Mouse (Mus musculus) limb, embryonic 11.5 days (tissue): ENCODE data around the gene 2700049A03Rik. TPM values are rescaled to one million over a fixed set of nuclear protein-coding genes. Genes with fewer than 3 reads are reported as not detected.
A peak's percentile ranks its signal among the peaks of the same experiment; 100 is the strongest.

ENCODE experiments used
- ATAC-seq: fragments of 200-750 bp; cut with Nextera tagmentation; 2 replicates; pipeline ENCODE4 v1.8.0; 2017; ENCODE audit warnings: low read depth; ENCODE audit not compliant: insufficient number of reproducible peaks, low FRiP score, low TSS enrichment
- DNase-seq: peaks from one replicate; pipeline ENCODE4 v3.0.0-alpha.2; 2015; ENCODE audit warnings: low spot score
- H3K27ac ChIP-seq: fragments of 300-500 bp; sonication (generic); replicated peaks from 2 replicates; pipeline ENCODE4 v1.5.1; 2014; ENCODE audit warnings: low read depth, mild to moderate bottlenecking, low read length
- H3K27me3 ChIP-seq: fragments of 300-500 bp; sonication (generic); 2 replicates; pipeline ENCODE4 v1.6.1; 2014; ENCODE audit warnings: mild to moderate bottlenecking, low read length, mixed read lengths; ENCODE audit not compliant: control insufficient read depth, insufficient read depth
- H3K36me3 ChIP-seq: fragments of 300-500 bp; sonication (generic); 2 replicates; pipeline ENCODE4 v1.6.1; 2014; ENCODE audit warnings: mild to moderate bottlenecking, low read length, moderate library complexity, mixed read lengths; ENCODE audit not compliant: control insufficient read depth, insufficient read depth
- H3K4me1 ChIP-seq: fragments of 300-500 bp; sonication (generic); 2 replicates; pipeline ENCODE4 v1.6.1; 2014; ENCODE audit warnings: low read length, mixed read lengths; ENCODE audit not compliant: control insufficient read depth, insufficient read depth
- H3K4me2 ChIP-seq: fragments of 300-500 bp; sonication (generic); 2 replicates; pipeline ENCODE4 v1.6.1; 2014; ENCODE audit warnings: low read depth, mild to moderate bottlenecking, moderate library complexity; ENCODE audit not compliant: severe bottlenecking
- H3K4me3 ChIP-seq: fragments of 300-500 bp; sonication (generic); 2 replicates; pipeline ENCODE4 v1.5.1; 2014; ENCODE audit warnings: low read depth, low read length
- H3K9ac ChIP-seq: fragments of 300-500 bp; sonication (generic); 2 replicates; pipeline ENCODE4 v1.6.1; 2014; ENCODE audit warnings: mild to moderate bottlenecking, low read length
- H3K9me3 ChIP-seq: fragments of 300-500 bp; sonication (generic); 2 replicates; pipeline ENCODE4 v1.6.1; 2016; ENCODE audit warnings: low read length; ENCODE audit not compliant: control insufficient read depth
- WGBS: fragments of 180-500 bp; shearing (Covaris S2); extraction: QIAGEN DNeasy Blood & Tissue Kit; methylation state at CpG from one replicate; pipeline ENCODE4 v1.1.7; 2014; 5-methylcytosine and 5-hydroxymethylcytosine counted together
- polyA plus RNA-seq: library from polyadenylated mRNA; unstranded; fragments of >200 nt; fragmentation: Nextera tagmentation; extraction: Ambion mirVana; gene quantifications from 2 replicates; pipeline ENCODE4 v1.2.1, GENCODE M21; 2014

Gene 2700049A03Rik
- polyA plus RNA-seq, 1 experiment from 2014 or later, result 23.5 TPM

DNA sequence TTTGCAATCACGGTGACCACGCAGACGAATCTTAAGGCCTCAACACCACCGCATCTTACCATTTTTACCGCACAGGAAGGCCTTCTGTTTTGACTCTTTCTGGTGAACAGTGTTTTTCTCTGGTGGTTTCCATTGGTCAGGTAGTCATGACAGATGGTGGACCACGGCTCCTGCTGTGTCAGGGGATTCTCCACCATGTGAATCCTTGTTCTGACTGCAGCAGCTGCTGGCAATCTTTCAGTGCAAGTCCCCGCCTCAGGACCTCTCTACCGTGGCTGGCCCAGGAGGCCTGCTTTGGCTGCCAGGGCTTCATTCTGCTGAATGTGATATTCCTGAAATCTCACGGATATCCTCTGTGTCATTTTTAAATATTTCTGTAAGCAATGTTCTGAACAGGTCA, 13.4 kb upstream of the 2700049A03Rik start:
- no peak for ATAC-seq
- WGBS, result 91% methylated on average over 9 of the region's 9 CpGs

DNA sequence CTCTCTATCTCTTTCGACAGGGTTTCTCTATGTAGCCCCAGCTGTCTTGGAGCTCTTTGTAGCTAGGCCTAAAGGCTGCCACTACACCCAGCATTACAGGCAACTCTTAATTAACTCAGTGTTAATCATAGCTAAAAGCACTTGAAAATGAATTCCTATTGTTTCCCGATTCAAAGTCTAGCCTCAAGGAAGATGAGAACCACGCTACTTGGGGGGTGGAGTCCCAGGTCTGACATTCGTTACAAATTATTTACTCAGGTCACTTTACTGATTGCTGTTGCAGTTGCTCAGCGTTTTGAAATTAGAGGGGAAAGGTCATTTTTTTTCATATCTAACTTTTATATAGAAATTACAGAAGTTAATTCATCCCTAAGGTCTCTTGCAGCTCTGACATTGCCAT, 1.1 kb upstream of the 2700049A03Rik start:
- DNase-seq (no peak), ATAC-seq (no peak)
- H3K9me3 ChIP-seq, result no peaks in the 10 kb centered on the region
- H3K27me3 ChIP-seq, result no peaks in the 10 kb centered on the region
- H3K4me2 ChIP-seq, result peak overlapping the region; percentile 64; the same call in 1 of the 2 replicates
- no peaks in the 10 kb centered on the region for H3K4me1 ChIP-seq
- H3K9ac ChIP-seq, result no peak overlapping the region
- WGBS, result 27% methylated on average over 5 of the region's 5 CpGs
- no peak overlapping the region for H3K27ac ChIP-seq
- peaks cover 12% of the 10 kb centered on the region for H3K36me3 ChIP-seq
- peak overlapping the region; percentile 58; the same call in 1 of the 2 replicates for H3K4me3 ChIP-seq

More for the DNA sequence above, 13.4 kb upstream of the 2700049A03Rik start:
- no peak for DNase-seq
- Histone ChIP-seq H3K27me3 (no peaks in the 10 kb centered on the region), H3K27ac (no peak overlapping the region), H3K9me3 (no peaks in the 10 kb centered on the region), H3K36me3 (peaks cover 12% of the 10 kb centered on the region; the same call in 1 of the 2 replicates), H3K4me3 (no peak overlapping the region), H3K4me1 (no peaks in the 10 kb centered on the region), H3K9ac (no peak overlapping the region), H3K4me2 (no peak overlapping the region)

DNA sequence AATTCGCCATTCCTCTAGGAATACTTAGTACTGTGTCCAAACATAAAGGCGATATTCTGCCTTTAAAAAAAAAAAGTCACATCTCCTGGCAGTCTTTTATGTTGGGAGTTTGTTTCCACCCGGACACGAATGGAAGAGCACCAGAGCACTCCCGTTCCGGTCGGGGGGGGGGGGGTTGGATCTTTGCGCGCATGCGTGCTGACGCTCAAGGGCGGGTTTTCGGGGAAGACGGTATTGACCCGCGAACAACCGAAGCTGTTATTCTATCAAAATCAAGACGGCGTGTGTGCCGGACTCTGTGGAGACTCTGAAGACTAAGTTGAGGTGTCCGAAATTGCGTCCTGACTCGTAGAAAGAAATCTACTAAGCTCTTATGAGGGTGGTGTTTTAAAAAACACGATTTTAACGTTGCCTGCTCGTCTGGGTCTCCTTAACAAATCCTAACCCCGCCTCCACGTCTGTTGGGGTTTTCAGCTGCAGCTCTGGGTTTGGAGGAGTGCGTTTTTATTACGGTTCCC, 385 bp downstream of the 2700049A03Rik start:
- peak overlapping the region; percentile 43; the same call in 1 of the 2 replicates for H3K27ac ChIP-seq
- H3K36me3 ChIP-seq, result peaks cover 15% of the 10 kb centered on the region
- ATAC-seq (peak; percentile 80; the same call in 1 of the 2 replicates), DNase-seq (peak; percentile 94)
- no peaks in the 10 kb centered on the region for H3K9me3 ChIP-seq
- H3K4me3 ChIP-seq, result peak overlapping the region; percentile 58
- peak overlapping the region; percentile 64 for H3K4me2 ChIP-seq
- under 1% methylated on average over 30 of the region's 30 CpGs for WGBS
- H3K27me3 ChIP-seq, result no peaks in the 10 kb centered on the region
- H3K9ac ChIP-seq, result peak overlapping the region; percentile 63
- no peaks in the 10 kb centered on the region for H3K4me1 ChIP-seq

- WGBS, result 6% methylated on average over 11 of the region's 11 CpGs
These were observed 1.0 kb downstream of the 2700049A03Rik start for GRCm38 (mm10) chr12:71137686-71138085.

GRCm38 (mm10) chr12:71139258-71139828, 2.7 kb downstream of the 2700049A03Rik start:
- Histone ChIP-seq H3K9me3 (no peaks in the 10 kb centered on the region), H3K27me3 (no peaks in the 10 kb centered on the region), H3K4me3 (no peak overlapping the region), H3K4me2 (no peak overlapping the region), H3K9ac (no peak overlapping the region), H3K27ac (no peak overlapping the region), H3K36me3 (peaks cover 12% of the 10 kb centered on the region), H3K4me1 (no peaks in the 10 kb centered on the region)
- WGBS, result 85% methylated on average over 5 of the region's 5 CpGs
- no peak for ATAC-seq
- no peak for DNase-seq

More at GRCm38 (mm10) chr12:71137686-71138085, 1.0 kb downstream of the 2700049A03Rik start:
- H3K4me3 ChIP-seq, result peak overlapping the region; percentile 58
- peak overlapping the region; percentile 62 for H3K9ac ChIP-seq
- ATAC-seq (no peak), DNase-seq (no peak)
- H3K27me3 ChIP-seq, result no peaks in the 10 kb centered on the region
- no peak overlapping the region for H3K27ac ChIP-seq
- peak overlapping the region; percentile 64 for H3K4me2 ChIP-seq
- H3K4me1 ChIP-seq, result no peaks in the 10 kb centered on the region
- no peaks in the 10 kb centered on the region for H3K9me3 ChIP-seq
- peaks cover 12% of the 10 kb centered on the region for H3K36me3 ChIP-seq

- H3K9ac ChIP-seq, result no peak overlapping the region
- peaks cover 12% of the 10 kb centered on the region for H3K36me3 ChIP-seq
- ATAC-seq, result no peak
- no peaks in the 10 kb centered on the region for H3K9me3 ChIP-seq
- H3K4me3 ChIP-seq, result no peak overlapping the region
- no peak overlapping the region for H3K4me2 ChIP-seq
- no peaks in the 10 kb centered on the region for H3K4me1 ChIP-seq
- DNase-seq, result no peak
- H3K27me3 ChIP-seq, result no peaks in the 10 kb centered on the region
- no peak overlapping the region for H3K27ac ChIP-seq
These were observed 4.5 kb downstream of the 2700049A03Rik start for GRCm38 (mm10) chr12:71141189-71141588.

GRCm38 (mm10) chr12:71147641-71148040, 11.0 kb downstream of the 2700049A03Rik start:
- H3K9ac ChIP-seq, result no peak overlapping the region
- no peak overlapping the region for H3K27ac ChIP-seq
- ATAC-seq, result no peak
- H3K4me2 ChIP-seq, result no peak overlapping the region
- no peaks in the 10 kb centered on the region for H3K27me3 ChIP-seq
- H3K4me3 ChIP-seq, result no peak overlapping the region
- 84% methylated on average over 3 of the region's 3 CpGs for WGBS
- DNase-seq, result peak; percentile 62
- no peaks in the 10 kb centered on the region for H3K4me1 ChIP-seq
- H3K36me3 ChIP-seq, result peaks cover 12% of the 10 kb centered on the region
- no peaks in the 10 kb centered on the region for H3K9me3 ChIP-seq

DNA sequence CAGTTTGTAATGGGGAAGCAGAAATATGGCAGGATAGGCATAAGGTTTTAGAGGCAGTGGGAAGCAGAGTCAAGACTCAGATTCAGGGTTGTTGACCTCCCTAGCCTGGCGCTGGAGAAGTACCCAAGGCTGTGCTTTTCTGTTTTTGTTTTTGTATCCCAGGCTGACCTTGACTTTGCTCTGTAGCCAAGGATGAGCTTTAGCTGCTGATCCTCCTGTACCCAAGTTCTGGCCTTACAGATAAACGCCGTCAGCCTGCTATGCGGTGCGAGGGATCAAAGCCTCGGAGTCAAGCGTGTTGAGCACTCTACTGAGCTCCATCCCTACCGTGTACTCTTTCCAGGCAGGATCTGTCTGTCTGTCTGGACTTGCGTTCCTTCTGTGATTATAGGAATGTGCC, 12.2 kb downstream of the 2700049A03Rik start:
- H3K4me1 ChIP-seq, result no peaks in the 10 kb centered on the region
- no peak for DNase-seq
- no peak overlapping the region for H3K27ac ChIP-seq
- no peak for ATAC-seq
- 95% methylated on average over 9 of the region's 9 CpGs for WGBS
- no peaks in the 10 kb centered on the region for H3K9me3 ChIP-seq
- no peak overlapping the region for H3K4me2 ChIP-seq
- H3K4me3 ChIP-seq, result no peak overlapping the region
- peaks cover 14% of the 10 kb centered on the region for H3K36me3 ChIP-seq
- H3K9ac ChIP-seq, result no peak overlapping the region
- no peaks in the 10 kb centered on the region for H3K27me3 ChIP-seq
